Mouse (Mus musculus) olfactory bulb, adult 2 months (tissue): ENCODE data around the gene Ptpn14. TPM values are rescaled to one million over a fixed set of nuclear protein-coding genes. Genes with fewer than 3 reads are reported as not detected.
A peak's percentile ranks its signal among the peaks of the same experiment; 100 is the strongest.
"Not testable (repeated sequence)": the region's sequence is repeated elsewhere in the genome, so short reads cannot be mapped to it uniquely, and the experiment has no call there.

Experiments used
- H3K27ac ChIP-seq: fragments of 200-500 bp; 2 replicates; pipeline ENCODE4 v1.5.1; 2012; ENCODE audit warnings: low read depth, low read length; ENCODE audit not compliant: insufficient read depth
- H3K4me1 ChIP-seq: fragments of 200-500 bp; 2 replicates; pipeline ENCODE4 v1.6.1; 2012; ENCODE audit warnings: low read length; ENCODE audit not compliant: control insufficient read depth, insufficient read depth
- H3K4me3 ChIP-seq: fragments of 200-500 bp; 2 replicates; pipeline ENCODE4 v1.5.1; 2012; ENCODE audit warnings: mild to moderate bottlenecking, low read depth, low read length, moderate library complexity; ENCODE audit not compliant: insufficient read depth
- CTCF ChIP-seq: fragments of 200-500 bp; IDR thresholded peaks from 2 replicates; pipeline ENCODE4 v1.5.1; 2012; ENCODE audit warnings: low read depth, mild to moderate bottlenecking, low read length, moderate library complexity; ENCODE audit not compliant: insufficient read depth
- POLR2A ChIP-seq: fragments of 200-500 bp; IDR thresholded peaks from 2 replicates; pipeline ENCODE4 v1.6.1; 2012; ENCODE audit warnings: mild to moderate bottlenecking, low read depth, low read length, moderate library complexity; ENCODE audit not compliant: insufficient read depth
- WGBS: fragments of 180-500 bp; shearing (Covaris S2); methylation state at CpG from one replicate; pipeline ENCODE4 v1.1.7; 2018; 5-methylcytosine and 5-hydroxymethylcytosine counted together
- polyA plus RNA-seq: library from polyadenylated mRNA; stranded (reverse); fragments of >200 nt; gene quantifications from 2 replicates; pipeline ENCODE4 v1.2.4, GENCODE M21; 2012; ENCODE audit warnings: low replicate concordance; ENCODE audit not compliant: missing spikeins, insufficient read depth, insufficient read length

The Ptpn14 gene
- polyA plus RNA-seq: 73.8 TPM in 1 of 2 replicates, not detected in the other

- Histone ChIP-seq H3K27ac (peak within 1 kb of the TSS; percentile 6; the same call in 1 of the 2 replicates), H3K4me1 (peaks cover 14% of the 10 kb centered on the region; the same call in 1 of the 2 replicates), H3K4me3 (peak within 1 kb of the TSS; percentile 74)
- TF ChIP-seq CTCF: no peak
- peak; percentile 21; the same call in 1 of the 2 replicates for TF ChIP-seq POLR2A
- under 1% methylated on average over 85 of the region's 98 CpGs for WGBS
Observed at GRCm38 (mm10) chr1:189727884-189728783, at the start of gene Ptpn14. Ptpn14 (plus strand) TSS chr1:189728268.

- 83% methylated on average over 3 of the region's 3 CpGs for WGBS
- Histone ChIP-seq H3K4me3 (no peak overlapping the region), H3K27ac (no peak overlapping the region), H3K4me1 (no peaks in the 10 kb centered on the region)
- TF ChIP-seq CTCF (no peak), POLR2A (no peak)
Observed at GRCm38 (mm10) chr1:189679555-189679954, 48.5 kb upstream of the Ptpn14 start.

GRCm38 (mm10) chr1:189684786-189685415 is 43.2 kb upstream of the Ptpn14 start:
- TF ChIP-seq CTCF (no peak), POLR2A (no peak)
- peaks cover 3% of the 10 kb centered on the region for H3K4me1 ChIP-seq
- H3K4me3 ChIP-seq: no peak overlapping the region
- WGBS: 89% methylated on average over 9 of the region's 9 CpGs
- no peak overlapping the region for H3K27ac ChIP-seq

DNA sequence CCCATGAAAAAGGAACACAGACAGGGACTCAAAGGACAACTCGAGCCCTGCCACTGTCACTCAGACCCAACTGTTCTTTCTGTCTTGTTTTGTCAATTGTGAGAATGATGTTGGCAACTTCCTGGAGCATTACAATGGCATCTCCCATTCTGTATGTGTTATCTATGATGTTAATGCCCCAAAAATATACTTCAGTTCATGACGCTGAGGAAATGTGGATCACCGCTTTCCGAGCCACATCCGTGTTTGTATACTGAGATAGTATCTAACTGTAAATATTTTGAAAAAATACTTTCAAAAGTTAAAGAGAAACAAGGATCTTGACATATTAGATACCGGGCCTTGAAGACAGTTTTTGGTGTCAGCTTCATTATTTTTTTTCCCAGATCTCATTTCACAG is 42.0 kb upstream of the Ptpn14 start:
- Histone ChIP-seq H3K4me3 (no peak overlapping the region), H3K27ac (no peak overlapping the region), H3K4me1 (peaks cover 3% of the 10 kb centered on the region)
- TF ChIP-seq CTCF (no peak), POLR2A (no peak)
- WGBS: 76% methylated on average over 6 of the region's 6 CpGs

GRCm38 (mm10) chr1:189687654-189688387 is 40.2 kb upstream of the Ptpn14 start, which contains the start of gene Cenpf:
Cenpf (minus strand) TSS chr1:189688086.
- peaks cover 3% of the 10 kb centered on the region for H3K4me1 ChIP-seq
- TF ChIP-seq CTCF (no peak), POLR2A (0 out of 2 replicates have a peak, but pooled peaks have one; percentile 28)
- WGBS: 1% methylated on average over 55 of the region's 55 CpGs
- H3K27ac ChIP-seq: no peak within 1 kb of the TSS
- H3K4me3 ChIP-seq: peak within 1 kb of the TSS; percentile 51

DNA sequence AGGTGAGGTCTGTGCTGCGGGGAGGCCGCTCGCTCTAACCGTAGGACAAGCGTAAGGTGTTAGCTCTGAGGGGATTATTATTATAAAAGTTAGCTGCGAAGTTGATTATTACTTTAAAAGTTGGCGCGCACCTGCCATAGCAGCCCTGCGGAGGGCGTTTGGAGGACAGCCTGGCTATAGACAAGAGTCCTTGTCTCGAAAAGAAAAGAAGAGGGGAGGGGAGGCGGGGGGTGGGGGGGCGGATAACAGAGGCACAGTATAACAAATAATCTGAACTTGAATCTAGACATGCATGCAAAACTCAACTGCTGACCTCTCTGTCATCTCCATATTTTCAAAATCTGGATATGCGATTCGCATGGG is 39.7 kb upstream of the Ptpn14 start:
- H3K4me3 ChIP-seq: peak overlapping the region; percentile 49
- no peak for TF ChIP-seq CTCF
- TF ChIP-seq POLR2A: no peak
- H3K27ac ChIP-seq: no peak overlapping the region
- H3K4me1 ChIP-seq: peaks cover 3% of the 10 kb centered on the region
- WGBS: 1% methylated on average over 15 of the region's 15 CpGs

- no peak for TF ChIP-seq POLR2A
- TF ChIP-seq CTCF: no peak
- H3K27ac ChIP-seq: no peak overlapping the region
- H3K4me1 ChIP-seq: peaks cover 3% of the 10 kb centered on the region
- WGBS: 23% methylated on average over 4 of the region's 4 CpGs
- H3K4me3 ChIP-seq: no peak overlapping the region
Observed at GRCm38 (mm10) chr1:189689050-189689833, 38.8 kb upstream of the Ptpn14 start.

GRCm38 (mm10) chr1:189692442-189692841 is 35.6 kb upstream of the Ptpn14 start:
- H3K4me3 ChIP-seq, H3K4me1 ChIP-seq: not testable (repeated sequence)

More at GRCm38 (mm10) chr1:189692442-189692841, 35.6 kb upstream of the Ptpn14 start:
- not testable (repeated sequence) for H3K27ac ChIP-seq
- 54% methylated on average over 3 of the region's 3 CpGs for WGBS
